Mouse (Mus musculus): ENCODE data around the gene Cnot1. TPM values are rescaled to one million over a fixed set of nuclear protein-coding genes. Genes with fewer than 3 reads are reported as not detected.

Gene Cnot1
- total and polyA plus RNA-seq, 2 experiments = 40.2 to 116 TPM

DNA sequence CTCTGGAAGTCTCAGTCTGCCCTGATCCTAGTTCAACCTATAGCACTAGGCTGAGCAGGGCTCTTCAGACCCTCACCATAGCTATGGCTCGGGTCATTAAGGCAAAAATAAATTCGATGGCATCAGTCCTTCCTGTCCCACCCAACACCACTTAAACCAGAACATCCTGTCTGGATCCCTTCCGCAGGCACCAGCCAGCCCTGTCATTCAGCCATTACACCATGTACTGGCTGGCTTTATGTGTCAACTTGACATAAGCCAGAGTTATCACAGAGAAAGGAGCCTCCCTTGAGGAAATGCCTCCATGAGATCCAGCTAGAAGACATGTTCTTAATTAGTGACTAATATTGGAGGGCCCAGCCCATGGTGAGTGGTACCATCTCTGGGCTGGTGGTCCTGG lies 15.4 kb upstream of the Cnot1 start:
- 75% methylated on average over 3 of the region's 3 CpGs for WGBS
- H3K79me2 ChIP-seq (ENCODE audit: control insufficient read depth, insufficient read depth, low read length) = no peaks in the 10 kb centered on the region
- no peak for TF ChIP-seq POLR2A (IDR thresholded peaks at IDR 0.05; ENCODE audit: extremely low read depth, insufficient read depth, low read length)

DNA sequence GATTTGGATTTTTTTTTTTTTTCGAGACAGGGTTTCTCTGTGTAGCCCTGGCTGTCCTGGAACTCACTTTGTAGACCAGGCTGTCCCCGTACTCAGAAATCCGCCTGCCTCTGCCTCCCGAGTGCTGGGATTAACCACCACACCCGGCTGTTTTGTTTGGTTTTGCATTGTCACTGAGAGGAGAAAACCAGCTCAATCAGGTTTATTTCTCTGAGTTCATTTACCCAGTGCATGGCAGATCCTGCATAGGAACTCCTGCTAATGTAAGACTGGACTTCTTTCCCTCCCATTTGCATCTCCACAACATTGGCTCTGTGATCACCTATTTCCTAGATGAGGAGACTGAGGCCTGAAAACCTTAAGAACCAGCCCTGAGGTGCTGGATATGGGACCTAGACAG lies 14.8 kb upstream of the Cnot1 start:
- no peaks in the 10 kb centered on the region for H3K36me3 ChIP-seq (ENCODE audit: control insufficient read depth, insufficient read depth, low read length)
- H3K9ac ChIP-seq (ENCODE audit: low read depth, low read length) = no peak overlapping the region
- H3K27ac ChIP-seq (replicated peaks; ENCODE audit: insufficient read depth, low read depth, low read length) = no peak overlapping the region
- H3K79me2 ChIP-seq (ENCODE audit: control insufficient read depth, insufficient read depth, low read length) = no peaks in the 10 kb centered on the region
- 88% methylated on average over 5 of the region's 5 CpGs for WGBS
- no peaks in the 10 kb centered on the region; the same call in 1 of the 2 replicates for H3K4me1 ChIP-seq (ENCODE audit: control insufficient read depth, insufficient read depth, low read length)
- no peak overlapping the region for H3K4me3 ChIP-seq (ENCODE audit: insufficient read depth, low read depth, low read length)
- TF ChIP-seq CTCF (IDR thresholded peaks at IDR 0.05; ENCODE audit: low read depth, low read length) = no peak
- no peak for TF ChIP-seq POLR2A (IDR thresholded peaks at IDR 0.05; ENCODE audit: extremely low read depth, insufficient read depth, low read length)
- DNase-seq (ENCODE audit: extremely low read depth, low read depth, low spot score) = no peak
- no peaks in the 10 kb centered on the region for H3K27me3 ChIP-seq (ENCODE audit: control insufficient read depth, insufficient read depth, low read length)

More for the DNA sequence above, 15.4 kb upstream of the Cnot1 start:
- H3K27ac ChIP-seq (replicated peaks; ENCODE audit: insufficient read depth, low read depth, low read length) = no peak overlapping the region
- H3K4me1 ChIP-seq (ENCODE audit: control insufficient read depth, insufficient read depth, low read length) = no peaks in the 10 kb centered on the region; the same call in 1 of the 2 replicates
- no peaks in the 10 kb centered on the region for H3K36me3 ChIP-seq (ENCODE audit: control insufficient read depth, insufficient read depth, low read length)
- DNase-seq (ENCODE audit: extremely low read depth, low read depth, low spot score) = no peak
- no peaks in the 10 kb centered on the region for H3K27me3 ChIP-seq (ENCODE audit: control insufficient read depth, insufficient read depth, low read length)
- no peak overlapping the region for H3K9ac ChIP-seq (ENCODE audit: low read depth, low read length)
- no peak overlapping the region for H3K4me3 ChIP-seq (ENCODE audit: insufficient read depth, low read depth, low read length)

DNA sequence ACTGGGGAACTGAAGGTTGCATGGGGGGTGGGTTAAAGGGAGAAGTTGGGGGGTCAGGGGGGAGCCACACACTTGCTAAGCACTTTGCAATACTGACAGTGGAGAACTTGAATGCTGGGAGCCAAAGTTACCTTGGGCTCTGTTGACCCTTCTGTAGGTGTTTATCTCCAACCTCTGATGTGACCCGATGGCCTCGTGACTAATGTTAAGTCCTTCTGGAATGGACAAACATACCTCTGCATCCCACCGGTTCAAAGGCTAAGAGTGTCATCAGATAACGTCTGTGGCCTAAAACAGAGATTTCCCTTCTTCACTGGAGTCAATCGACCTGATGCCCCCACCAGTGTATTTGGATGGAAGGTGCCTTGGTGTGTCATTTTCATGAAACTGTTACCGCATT lies 14.0 kb upstream of the Cnot1 start:
- 19% methylated on average over 6 of the region's 6 CpGs for WGBS
- Histone ChIP-seq H3K4me1 (ENCODE audit: control insufficient read depth, insufficient read depth, low read length) (no peaks in the 10 kb centered on the region; the same call in 1 of the 2 replicates), H3K27ac (replicated peaks; ENCODE audit: insufficient read depth, low read depth, low read length) (no peak overlapping the region), H3K36me3 (ENCODE audit: control insufficient read depth, insufficient read depth, low read length) (no peaks in the 10 kb centered on the region), H3K4me3 (ENCODE audit: insufficient read depth, low read depth, low read length) (no peak overlapping the region), H3K27me3 (ENCODE audit: control insufficient read depth, insufficient read depth, low read length) (no peaks in the 10 kb centered on the region), H3K9ac (ENCODE audit: low read depth, low read length) (no peak overlapping the region), H3K79me2 (ENCODE audit: control insufficient read depth, insufficient read depth, low read length) (no peaks in the 10 kb centered on the region)
- TF ChIP-seq CTCF (IDR thresholded peaks at IDR 0.05; ENCODE audit: low read depth, low read length) (no peak), POLR2A (IDR thresholded peaks at IDR 0.05; ENCODE audit: extremely low read depth, insufficient read depth, low read length) (no peak)
- DNase-seq (ENCODE audit: extremely low read depth, low read depth, low spot score) = no peak

GRCm38 (mm10) chr8:95818211-95818610 lies 10.9 kb upstream of the Cnot1 start:
- no peak for TF ChIP-seq POLR2A (IDR thresholded peaks at IDR 0.05; ENCODE audit: extremely low read depth, insufficient read depth, low read length)
- TF ChIP-seq CTCF (IDR thresholded peaks at IDR 0.05; ENCODE audit: low read depth, low read length) = no peak
- no peak overlapping the region for H3K4me3 ChIP-seq (ENCODE audit: insufficient read depth, low read depth, low read length)
- no peaks in the 10 kb centered on the region for H3K36me3 ChIP-seq (ENCODE audit: control insufficient read depth, insufficient read depth, low read length)
- H3K79me2 ChIP-seq (ENCODE audit: control insufficient read depth, insufficient read depth, low read length) = no peaks in the 10 kb centered on the region
- H3K27me3 ChIP-seq (ENCODE audit: control insufficient read depth, insufficient read depth, low read length) = no peaks in the 10 kb centered on the region
- no peak overlapping the region for H3K27ac ChIP-seq (replicated peaks; ENCODE audit: insufficient read depth, low read depth, low read length)
- 81% methylated on average over 1 of the region's 1 CpGs for WGBS
- no peaks in the 10 kb centered on the region; the same call in 1 of the 2 replicates for H3K4me1 ChIP-seq (ENCODE audit: control insufficient read depth, insufficient read depth, low read length)
- no peak overlapping the region for H3K9ac ChIP-seq (ENCODE audit: low read depth, low read length)
- no peak for DNase-seq (ENCODE audit: extremely low read depth, low read depth, low spot score)

- Histone ChIP-seq H3K4me1 (ENCODE audit: control insufficient read depth, insufficient read depth, low read length) (no peaks in the 10 kb centered on the region; the same call in 1 of the 2 replicates), H3K9ac (ENCODE audit: low read depth, low read length) (no peak overlapping the region), H3K27ac (replicated peaks; ENCODE audit: insufficient read depth, low read depth, low read length) (no peak overlapping the region), H3K36me3 (ENCODE audit: control insufficient read depth, insufficient read depth, low read length) (no peaks in the 10 kb centered on the region), H3K27me3 (ENCODE audit: control insufficient read depth, insufficient read depth, low read length) (no peaks in the 10 kb centered on the region), H3K79me2 (ENCODE audit: control insufficient read depth, insufficient read depth, low read length) (no peaks in the 10 kb centered on the region), H3K4me3 (ENCODE audit: insufficient read depth, low read depth, low read length) (no peak overlapping the region)
- TF ChIP-seq POLR2A (IDR thresholded peaks at IDR 0.05; ENCODE audit: extremely low read depth, insufficient read depth, low read length) (no peak), CTCF (IDR thresholded peaks at IDR 0.05; ENCODE audit: low read depth, low read length) (no peak)
- DNase-seq (ENCODE audit: extremely low read depth, low read depth, low spot score) = no peak
- 88% methylated on average over 3 of the region's 3 CpGs for WGBS
These were observed 10.3 kb upstream of the Cnot1 start for GRCm38 (mm10) chr8:95817597-95817996.

DNA sequence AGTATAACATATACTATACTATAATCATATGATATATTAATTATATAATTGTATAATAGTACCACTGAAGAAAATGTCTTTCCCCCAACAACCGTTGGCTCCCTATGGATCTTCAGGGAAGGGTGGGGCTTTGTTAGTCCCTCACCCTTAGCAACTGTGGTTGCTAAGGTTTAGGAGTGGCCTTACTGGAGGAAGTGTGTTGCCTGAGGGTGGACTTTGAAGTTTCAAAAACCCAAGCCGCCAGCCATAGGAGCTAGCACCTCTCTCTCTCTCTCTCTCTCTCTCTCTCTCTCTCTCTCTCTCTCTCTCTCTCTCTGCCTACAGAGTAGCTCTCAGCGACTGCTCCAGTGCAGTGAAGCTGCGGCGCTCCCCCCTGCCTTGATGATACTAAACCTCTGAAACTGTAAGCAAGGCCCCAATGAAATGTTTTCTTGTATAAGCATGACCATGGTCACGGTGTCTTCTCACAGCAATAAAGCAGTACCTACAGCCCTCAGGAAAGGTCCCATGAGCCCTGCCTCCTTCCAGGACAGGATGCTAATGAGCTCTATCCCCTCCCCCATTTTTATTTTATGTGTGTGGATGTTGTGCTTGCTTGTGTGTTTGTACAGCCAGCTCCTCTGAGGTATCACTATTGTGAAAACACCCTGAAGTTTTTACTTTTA lies 8.9 kb upstream of the Cnot1 start:
- DNase-seq (ENCODE audit: extremely low read depth, low read depth, low spot score) = no peak
- Histone ChIP-seq H3K9ac (ENCODE audit: low read depth, low read length) (no peak overlapping the region), H3K36me3 (ENCODE audit: control insufficient read depth, insufficient read depth, low read length) (no peaks in the 10 kb centered on the region), H3K27ac (replicated peaks; ENCODE audit: insufficient read depth, low read depth, low read length) (no peak overlapping the region), H3K4me3 (ENCODE audit: insufficient read depth, low read depth, low read length) (no peak overlapping the region), H3K79me2 (ENCODE audit: control insufficient read depth, insufficient read depth, low read length) (no peaks in the 10 kb centered on the region), H3K27me3 (ENCODE audit: control insufficient read depth, insufficient read depth, low read length) (no peaks in the 10 kb centered on the region), H3K4me1 (ENCODE audit: control insufficient read depth, insufficient read depth, low read length) (no peaks in the 10 kb centered on the region)
- WGBS = 73% methylated on average over 6 of the region's 6 CpGs
- TF ChIP-seq POLR2A (IDR thresholded peaks at IDR 0.05; ENCODE audit: extremely low read depth, insufficient read depth, low read length) = no peak
- TF ChIP-seq CTCF (IDR thresholded peaks at IDR 0.05; ENCODE audit: low read depth, low read length) = no peak
